Mouse (Mus musculus) effector memory CD4-positive, alpha-beta T cell, adult 7 months (primary cell): ENCODE results near the gene Ccdc88b. TPM values are rescaled to one million over a fixed set of nuclear protein-coding genes. Genes with fewer than 3 reads are reported as not detected.

ENCODE experiments used
- polyA plus RNA-seq: library from polyadenylated mRNA; unstranded; fragments of 100-300 nt; shearing (Covaris generic); gene quantifications from one replicate; pipeline ENCODE4 v1.2.1, GENCODE M21; 2017

The Ccdc88b gene
- polyA plus RNA-seq = 52.3 TPM

DNA sequence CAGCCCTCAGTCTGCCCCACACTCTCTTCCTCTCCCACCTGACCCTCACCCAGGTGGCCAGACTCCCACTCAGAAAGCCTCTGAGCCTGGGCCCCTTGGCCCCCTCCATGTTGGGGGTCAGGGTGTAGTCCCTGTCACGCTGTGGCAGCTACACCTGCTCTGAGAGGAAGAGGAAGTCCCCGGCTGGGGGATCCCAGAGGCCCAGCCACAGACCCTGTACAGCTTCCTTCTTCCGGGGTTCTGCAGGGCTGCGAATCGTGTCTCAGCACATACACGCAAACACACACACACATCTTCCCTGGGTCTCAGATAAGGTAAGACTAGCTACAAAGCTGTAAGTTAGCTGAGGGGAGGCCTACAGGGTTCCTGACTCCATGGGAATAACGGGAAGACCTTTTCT lies at the start of gene Ccdc88b:
Gene Ccdc88b, minus strand, starts transcription at position 181 of the 400 bp plus-strand sequence.

GRCm38 (mm10) chr19:6840475-6841291 lies 17.3 kb downstream of the Ccdc88b start, which contains the start of gene Rps6ka4:
Gene Rps6ka4 (minus strand): TSS chr19:6840636.

Other genes starting within 250 kb of the Ccdc88b start
- gene Rps6ka4, start 17.6 kb downstream of the Ccdc88b start, polyA plus RNA-seq = 34.8 TPM
- 128 TPM for gene Trmt112, start 51.5 kb upstream of the Ccdc88b start, polyA plus RNA-seq
- gene Prdx5, start 51.9 kb upstream of the Ccdc88b start, polyA plus RNA-seq = 157 TPM
- gene Esrra, start 63.6 kb upstream of the Ccdc88b start, polyA plus RNA-seq = 17.7 TPM
- not detected for gene Catsperz, start 67.2 kb upstream of the Ccdc88b start, polyA plus RNA-seq
- 1.1 TPM for gene Kcnk4, start 76.3 kb upstream of the Ccdc88b start, polyA plus RNA-seq
- 10.4 TPM for gene Bad, start 83.7 kb upstream of the Ccdc88b start, polyA plus RNA-seq
- gene Gpr137, start 84.3 kb upstream of the Ccdc88b start, polyA plus RNA-seq = 8.6 TPM
- gene Ppp1r14b, start 116.8 kb upstream of the Ccdc88b start, polyA plus RNA-seq = 89.2 TPM
- 10.4 TPM for gene Plcb3, start 118.3 kb upstream of the Ccdc88b start, polyA plus RNA-seq
- 18.3 TPM for gene Fkbp2, start 122.3 kb upstream of the Ccdc88b start, polyA plus RNA-seq
- gene Vegfb, start 129.4 kb upstream of the Ccdc88b start, polyA plus RNA-seq = 7.6 TPM
- 46.4 TPM for gene Dnajc4, start 134.4 kb upstream of the Ccdc88b start, polyA plus RNA-seq
- gene Nudt22, start 137.9 kb upstream of the Ccdc88b start, polyA plus RNA-seq = 13.0 TPM
- 6.6 TPM for gene Trpt1, start 137.9 kb upstream of the Ccdc88b start, polyA plus RNA-seq
- 194 TPM for gene Fermt3, start 161.3 kb upstream of the Ccdc88b start, polyA plus RNA-seq
- 217 TPM for gene Stip1, start 181.8 kb upstream of the Ccdc88b start, polyA plus RNA-seq
- gene Macrod1, start 198.6 kb upstream of the Ccdc88b start, polyA plus RNA-seq = 16.7 TPM
- 0.11 TPM for gene Flrt1, start 247.5 kb upstream of the Ccdc88b start, polyA plus RNA-seq